Mouse (Mus musculus): Measurements from ENCODE around the gene Pla2g4e. TPM values are rescaled to one million over a fixed set of nuclear protein-coding genes. Genes with fewer than 3 reads are reported as not detected.

Gene Pla2g4e
- polyA plus RNA-seq, 1 experiment from 2014 or later = 1.3 TPM

- Histone ChIP-seq H3K9me3 (no peaks in the 10 kb centered on the region), H3K4me2 (no peak overlapping the region), H3K9ac (no peak overlapping the region), H3K4me1 (replicated peaks) (no peaks in the 10 kb centered on the region), H3K27ac (replicated peaks) (no peak overlapping the region), H3K4me3 (no peak overlapping the region), H3K36me3 (no peaks in the 10 kb centered on the region), H3K27me3 (0 out of 2 replicates have a peak, but pooled peaks cover 5% of the 10 kb centered on the region)
- ATAC-seq (ENCODE audit: low read depth) = no peak
- WGBS = 89% methylated on average over 7 of the region's 7 CpGs
Observed at GRCm38 (mm10) chr2:120171362-120171761, 73.8 kb downstream of the Pla2g4e start.

GRCm38 (mm10) chr2:120170726-120171125 is 74.4 kb downstream of the Pla2g4e start:
- Histone ChIP-seq H3K4me2 (no peak overlapping the region), H3K27ac (replicated peaks) (no peak overlapping the region), H3K36me3 (no peaks in the 10 kb centered on the region), H3K4me3 (no peak overlapping the region), H3K9me3 (no peaks in the 10 kb centered on the region), H3K4me1 (replicated peaks) (no peaks in the 10 kb centered on the region), H3K9ac (no peak overlapping the region), H3K27me3 (0 out of 2 replicates have a peak, but pooled peaks cover 5% of the 10 kb centered on the region)
- no peak for ATAC-seq (ENCODE audit: low read depth)
- 63% methylated on average over 1 of the region's 1 CpGs for WGBS

GRCm38 (mm10) chr2:120169382-120169781 is 75.8 kb downstream of the Pla2g4e start:
- WGBS = 92% methylated on average over 3 of the region's 3 CpGs
- H3K27me3 ChIP-seq = 0 out of 2 replicates have a peak, but pooled peaks cover 5% of the 10 kb centered on the region
- no peaks in the 10 kb centered on the region for H3K4me1 ChIP-seq (replicated peaks)
- no peak overlapping the region for H3K27ac ChIP-seq (replicated peaks)
- H3K36me3 ChIP-seq = no peaks in the 10 kb centered on the region
- H3K4me2 ChIP-seq = no peak overlapping the region
- no peak overlapping the region for H3K4me3 ChIP-seq
- H3K9me3 ChIP-seq = no peaks in the 10 kb centered on the region
- no peak for ATAC-seq (ENCODE audit: low read depth)
- no peak overlapping the region for H3K9ac ChIP-seq

GRCm38 (mm10) chr2:120167763-120168162 is 77.4 kb downstream of the Pla2g4e start:
- Histone ChIP-seq H3K27me3 (no peaks in the 10 kb centered on the region), H3K9me3 (no peaks in the 10 kb centered on the region), H3K4me3 (no peak overlapping the region), H3K9ac (no peak overlapping the region), H3K27ac (replicated peaks) (no peak overlapping the region), H3K4me1 (replicated peaks) (no peaks in the 10 kb centered on the region), H3K36me3 (no peaks in the 10 kb centered on the region), H3K4me2 (no peak overlapping the region)
- ATAC-seq (ENCODE audit: low read depth) = no peak
- 90% methylated on average over 8 of the region's 8 CpGs for WGBS

- H3K36me3 ChIP-seq = no peaks in the 10 kb centered on the region
- no peak overlapping the region for H3K4me2 ChIP-seq
- WGBS = 82% methylated on average over 10 of the region's 10 CpGs
- H3K27ac ChIP-seq (replicated peaks) = no peak overlapping the region
- no peak for ATAC-seq (ENCODE audit: low read depth)
- no peaks in the 10 kb centered on the region for H3K27me3 ChIP-seq
- no peaks in the 10 kb centered on the region for H3K4me1 ChIP-seq (replicated peaks)
- H3K4me3 ChIP-seq = no peak overlapping the region
- no peak overlapping the region for H3K9ac ChIP-seq
- H3K9me3 ChIP-seq = no peaks in the 10 kb centered on the region
Observed at GRCm38 (mm10) chr2:120165474-120165873, 79.7 kb downstream of the Pla2g4e start.

- H3K27me3 ChIP-seq = no peaks in the 10 kb centered on the region
- ATAC-seq (ENCODE audit: low read depth) = no peak
- H3K4me3 ChIP-seq = no peak overlapping the region
- H3K4me2 ChIP-seq = no peak overlapping the region
- 85% methylated on average over 2 of the region's 2 CpGs for WGBS
- H3K36me3 ChIP-seq = no peaks in the 10 kb centered on the region
- peaks cover 4% of the 10 kb centered on the region; the same call in 1 of the 2 replicates for H3K4me1 ChIP-seq (replicated peaks)
- H3K27ac ChIP-seq (replicated peaks) = no peak overlapping the region
- no peak overlapping the region for H3K9ac ChIP-seq
- H3K9me3 ChIP-seq = no peaks in the 10 kb centered on the region
Observed at GRCm38 (mm10) chr2:120159434-120159833, 85.7 kb downstream of the Pla2g4e start.

GRCm38 (mm10) chr2:120158846-120159245 is 86.3 kb downstream of the Pla2g4e start:
- Histone ChIP-seq H3K27me3 (no peaks in the 10 kb centered on the region), H3K4me3 (no peak overlapping the region), H3K9me3 (no peaks in the 10 kb centered on the region), H3K4me1 (replicated peaks) (peaks cover 6% of the 10 kb centered on the region), H3K36me3 (no peaks in the 10 kb centered on the region), H3K4me2 (no peak overlapping the region), H3K9ac (no peak overlapping the region), H3K27ac (replicated peaks) (no peak overlapping the region)
- 53% methylated on average over 1 of the region's 1 CpGs for WGBS
- no peak for ATAC-seq (ENCODE audit: low read depth)

GRCm38 (mm10) chr2:120158016-120158415 is 87.1 kb downstream of the Pla2g4e start:
- no peak for ATAC-seq (ENCODE audit: low read depth)
- Histone ChIP-seq H3K36me3 (no peaks in the 10 kb centered on the region), H3K9me3 (no peaks in the 10 kb centered on the region), H3K9ac (no peak overlapping the region), H3K27ac (replicated peaks) (no peak overlapping the region), H3K4me2 (no peak overlapping the region), H3K27me3 (no peaks in the 10 kb centered on the region), H3K4me1 (replicated peaks) (peaks cover 12% of the 10 kb centered on the region), H3K4me3 (no peak overlapping the region)
- 56% methylated on average over 5 of the region's 5 CpGs for WGBS

GRCm38 (mm10) chr2:120157606-120158005 is 87.5 kb downstream of the Pla2g4e start:
- peaks cover 12% of the 10 kb centered on the region for H3K4me1 ChIP-seq (replicated peaks)

GRCm38 (mm10) chr2:120154361-120154894 is 90.7 kb downstream of the Pla2g4e start, which contains the start of gene Ehd4:
Gene Ehd4, minus strand, starts transcription at chr2:120154606.
- no peaks in the 10 kb centered on the region for H3K9me3 ChIP-seq
- under 1% methylated on average over 53 of the region's 53 CpGs for WGBS
- H3K36me3 ChIP-seq = no peaks in the 10 kb centered on the region
- peaks cover 12% of the 10 kb centered on the region for H3K4me1 ChIP-seq (replicated peaks)
- H3K9ac ChIP-seq = peak within 1 kb of the TSS; percentile 71
- H3K27ac ChIP-seq (replicated peaks) = no peak within 1 kb of the TSS; the same call in 1 of the 2 replicates
- ATAC-seq (ENCODE audit: low read depth) = peak; percentile 99
- H3K4me2 ChIP-seq = peak within 1 kb of the TSS; percentile 96
- 0 out of 2 replicates have a peak, but pooled peaks cover 2% of the 10 kb centered on the region for H3K27me3 ChIP-seq
- peak within 1 kb of the TSS; percentile 72 for H3K4me3 ChIP-seq

More at GRCm38 (mm10) chr2:120157606-120158005, 87.5 kb downstream of the Pla2g4e start:
- no peak for ATAC-seq (ENCODE audit: low read depth)
- Histone ChIP-seq H3K9ac (no peak overlapping the region), H3K36me3 (no peaks in the 10 kb centered on the region), H3K9me3 (no peaks in the 10 kb centered on the region), H3K4me2 (no peak overlapping the region), H3K4me3 (no peak overlapping the region), H3K27ac (replicated peaks) (no peak overlapping the region), H3K27me3 (0 out of 2 replicates have a peak, but pooled peaks cover 2% of the 10 kb centered on the region)
- 64% methylated on average over 2 of the region's 2 CpGs for WGBS

- no peaks in the 10 kb centered on the region for H3K36me3 ChIP-seq
- 0 out of 2 replicates have a peak, but pooled peaks cover 2% of the 10 kb centered on the region for H3K27me3 ChIP-seq
- no peak overlapping the region; the same call in 1 of the 2 replicates for H3K27ac ChIP-seq (replicated peaks)
- peak overlapping the region; percentile 71 for H3K9ac ChIP-seq
- H3K9me3 ChIP-seq = no peaks in the 10 kb centered on the region
- WGBS = 3% methylated on average over 38 of the region's 38 CpGs
- H3K4me3 ChIP-seq = peak overlapping the region; percentile 72
- H3K4me1 ChIP-seq (replicated peaks) = peaks cover 12% of the 10 kb centered on the region
- peak; percentile 37 for ATAC-seq (ENCODE audit: low read depth)
- peak overlapping the region; percentile 96 for H3K4me2 ChIP-seq
Observed at GRCm38 (mm10) chr2:120153586-120154360, 91.4 kb downstream of the Pla2g4e start.

GRCm38 (mm10) chr2:120150571-120150970 is 94.6 kb downstream of the Pla2g4e start:
- peaks cover 12% of the 10 kb centered on the region for H3K4me1 ChIP-seq (replicated peaks)
- H3K27ac ChIP-seq (replicated peaks) = no peak overlapping the region
- ATAC-seq (ENCODE audit: low read depth) = no peak
- no peaks in the 10 kb centered on the region for H3K9me3 ChIP-seq
- WGBS = 75% methylated on average over 3 of the region's 3 CpGs
- H3K4me3 ChIP-seq = no peak overlapping the region
- 0 out of 2 replicates have a peak, but pooled peaks cover 2% of the 10 kb centered on the region for H3K27me3 ChIP-seq
- no peak overlapping the region for H3K9ac ChIP-seq
- H3K36me3 ChIP-seq = no peaks in the 10 kb centered on the region
- H3K4me2 ChIP-seq = no peak overlapping the region

Measured in neural tube, embryonic 13.5 days (tissue).